Mouse (Mus musculus) cortical plate, adult 2 months (tissue): ENCODE results near the gene Uvrag.

Experiments
- CTCF ChIP-seq: fragments of 200-500 bp; IDR thresholded peaks from 2 replicates; pipeline ENCODE4 v1.5.1; 2011; ENCODE audit warnings: mild to moderate bottlenecking, control low read depth, low read length; ENCODE audit not compliant: insufficient read depth; ENCODE audit errors: extremely low read depth
- POLR2A ChIP-seq: fragments of 200-500 bp; IDR thresholded peaks from 2 replicates; pipeline ENCODE4 v1.6.1; 2011; ENCODE audit warnings: mild to moderate bottlenecking, low read length, control low read depth; ENCODE audit not compliant: insufficient read depth; ENCODE audit errors: extremely low read depth

DNA sequence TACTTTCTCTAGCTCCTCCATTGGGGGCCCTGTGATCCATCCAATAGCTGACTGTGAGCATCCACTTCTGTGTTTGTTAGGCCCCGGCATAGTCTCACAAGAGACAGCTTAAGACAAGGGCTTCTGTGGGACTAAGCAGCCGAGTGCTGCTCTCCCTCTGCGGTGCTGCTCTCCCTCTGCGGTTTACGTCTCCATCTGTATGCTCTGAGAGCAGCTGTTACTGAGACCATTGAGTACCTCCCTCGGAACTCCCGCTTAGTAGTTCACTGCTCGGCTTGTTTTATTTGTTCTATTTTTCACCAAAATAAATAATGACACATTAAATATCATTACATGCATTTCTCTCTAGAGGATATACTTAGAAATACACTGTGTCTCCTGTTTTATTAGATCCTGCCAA, 180.7 kb downstream of the Uvrag start:
- TF ChIP-seq POLR2A (no peak), CTCF (no peak)
